Mouse (Mus musculus) stomach, embryonic 14.5 days (tissue): ENCODE results near the gene Lrrc42. TPM values are rescaled to one million over a fixed set of nuclear protein-coding genes. Genes with fewer than 3 reads are reported as not detected.

Experiments used
- ATAC-seq: fragments of 200-750 bp; cut with Nextera tagmentation; 2 replicates; pipeline ENCODE4 v1.8.0; 2017; ENCODE audit warnings: low read depth, moderate TSS enrichment; ENCODE audit not compliant: insufficient number of reproducible peaks, insufficient read depth, low FRiP score
- H3K27ac ChIP-seq: fragments of 300-500 bp; sonication (generic); 2 replicates; pipeline ENCODE4 v1.5.1; 2014; ENCODE audit warnings: mild to moderate bottlenecking, low read length, moderate library complexity, mixed read lengths
- H3K27me3 ChIP-seq: fragments of 300-500 bp; sonication (generic); 2 replicates; pipeline ENCODE4 v1.6.1; 2014; ENCODE audit warnings: low read length, control low read depth, mixed read lengths; ENCODE audit not compliant: control insufficient read depth, insufficient read depth
- H3K36me3 ChIP-seq: fragments of 300-500 bp; sonication (generic); 2 replicates; pipeline ENCODE4 v1.6.1; 2014; ENCODE audit warnings: mild to moderate bottlenecking, control low read depth, low read length, moderate library complexity, mixed read lengths; ENCODE audit not compliant: control insufficient read depth, insufficient read depth
- H3K4me1 ChIP-seq: fragments of 300-500 bp; sonication (generic); 2 replicates; pipeline ENCODE4 v1.6.1; 2014; ENCODE audit warnings: low read length, control low read depth, mixed read lengths; ENCODE audit not compliant: control insufficient read depth, insufficient read depth
- H3K4me2 ChIP-seq: fragments of 300-500 bp; sonication (generic); replicated peaks from 2 replicates; pipeline ENCODE4 v1.6.1; 2014; ENCODE audit warnings: low read depth, low read length, control low read depth
- H3K4me3 ChIP-seq: fragments of 300-500 bp; sonication (generic); 2 replicates; pipeline ENCODE4 v1.5.1; 2014; ENCODE audit warnings: low read depth, low read length, control low read depth
- H3K9ac ChIP-seq: fragments of 300-500 bp; sonication (generic); replicated peaks from 2 replicates; pipeline ENCODE4 v1.6.1; 2014; ENCODE audit warnings: low read depth, mild to moderate bottlenecking, control low read depth, low read length, moderate library complexity, mixed read lengths
- H3K9me3 ChIP-seq: fragments of 300-500 bp; sonication (generic); 2 replicates; pipeline ENCODE4 v1.6.1; 2016; ENCODE audit warnings: low read depth, low read length, control low read depth; ENCODE audit not compliant: control insufficient read depth
- WGBS: fragments of 180-500 bp; shearing (Covaris S2); extraction: QIAGEN DNeasy Blood & Tissue Kit; methylation state at CpG from one replicate; pipeline ENCODE4 v1.1.7; 2014; 5-methylcytosine and 5-hydroxymethylcytosine counted together
- polyA plus RNA-seq: library from polyadenylated mRNA; unstranded; fragments of >200 nt; fragmentation: Nextera tagmentation; extraction: Ambion mirVana; gene quantifications from 2 replicates; pipeline ENCODE4 v1.2.1, GENCODE M21; 2014

Gene Lrrc42
- polyA plus RNA-seq, 1 experiment from 2014 or later = 70.4 TPM

GRCm38 (mm10) chr4:107198072-107198471 is 55.3 kb downstream of the Lrrc42 start:
- Histone ChIP-seq H3K9ac (no peak overlapping the region), H3K27ac (no peak overlapping the region), H3K4me2 (no peak overlapping the region), H3K36me3 (peaks cover 65% of the 10 kb centered on the region), H3K27me3 (no peaks in the 10 kb centered on the region), H3K9me3 (no peaks in the 10 kb centered on the region), H3K4me3 (no peak overlapping the region), H3K4me1 (no peaks in the 10 kb centered on the region)
- no peak for ATAC-seq
- 96% methylated on average over 5 of the region's 5 CpGs for WGBS

- no peak overlapping the region for H3K4me3 ChIP-seq
- WGBS = 94% methylated on average over 2 of the region's 2 CpGs
- no peak overlapping the region for H3K4me2 ChIP-seq
- H3K9me3 ChIP-seq = no peaks in the 10 kb centered on the region
- no peak overlapping the region for H3K9ac ChIP-seq
- no peaks in the 10 kb centered on the region for H3K4me1 ChIP-seq
- peaks cover 63% of the 10 kb centered on the region for H3K36me3 ChIP-seq
- H3K27ac ChIP-seq = no peak overlapping the region
- no peak for ATAC-seq
- H3K27me3 ChIP-seq = no peaks in the 10 kb centered on the region
These were observed 56.9 kb downstream of the Lrrc42 start for GRCm38 (mm10) chr4:107196454-107196853.

GRCm38 (mm10) chr4:107193841-107194240 is 59.5 kb downstream of the Lrrc42 start:
- no peak for ATAC-seq
- no peak overlapping the region for H3K27ac ChIP-seq
- H3K4me3 ChIP-seq = no peak overlapping the region
- H3K27me3 ChIP-seq = no peaks in the 10 kb centered on the region
- no peaks in the 10 kb centered on the region for H3K4me1 ChIP-seq
- H3K9ac ChIP-seq = no peak overlapping the region
- no peaks in the 10 kb centered on the region for H3K9me3 ChIP-seq
- no peak overlapping the region for H3K4me2 ChIP-seq
- peaks cover 65% of the 10 kb centered on the region for H3K36me3 ChIP-seq
- 96% methylated on average over 3 of the region's 3 CpGs for WGBS

DNA sequence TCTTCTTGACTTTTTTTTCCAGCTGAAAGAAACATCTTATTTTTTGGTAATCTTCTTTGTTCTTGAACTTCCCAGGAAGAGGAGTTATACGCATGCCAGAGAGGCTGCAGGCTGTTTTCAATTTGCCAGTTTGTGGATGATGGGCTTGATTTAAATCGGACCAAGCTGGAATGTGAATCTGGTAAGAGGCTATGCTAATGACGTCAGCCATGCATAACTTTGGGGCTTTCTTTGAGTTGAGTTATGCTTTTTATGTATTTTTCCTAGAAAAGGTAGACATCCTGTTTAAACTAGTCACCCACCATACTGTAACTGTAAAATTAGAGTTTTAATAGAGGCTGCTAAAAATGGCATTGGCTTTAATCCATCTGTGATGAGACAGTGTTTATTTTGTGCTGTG is 67.6 kb downstream of the Lrrc42 start:
- Histone ChIP-seq H3K4me2 (no peak overlapping the region), H3K27me3 (no peaks in the 10 kb centered on the region), H3K9me3 (no peaks in the 10 kb centered on the region), H3K9ac (no peak overlapping the region), H3K27ac (no peak overlapping the region), H3K4me3 (no peak overlapping the region), H3K4me1 (peaks cover 8% of the 10 kb centered on the region; the same call in 1 of the 2 replicates), H3K36me3 (peaks cover 36% of the 10 kb centered on the region)
- WGBS = 74% methylated on average over 3 of the region's 3 CpGs
- no peak for ATAC-seq

Other genes starting within 250 kb of the Lrrc42 start
- gene Mrpl37, start 186.7 kb downstream of the Lrrc42 start, polyA plus RNA-seq = 110 and 111 TPM in 2 replicates
- gene Cyb5rl, start 186.5 kb downstream of the Lrrc42 start, polyA plus RNA-seq = 4.9 and 7.4 TPM in 2 replicates
- not detected in 2 replicates for gene Cdcp2, start 156.6 kb downstream of the Lrrc42 start, polyA plus RNA-seq
- gene Tmem59, start 75.1 kb downstream of the Lrrc42 start, polyA plus RNA-seq = 384 and 395 TPM in 2 replicates
- gene Tceanc2, start 74.4 kb downstream of the Lrrc42 start, polyA plus RNA-seq = 16.1 and 20.8 TPM in 2 replicates
- not detected in 2 replicates for gene Ldlrad1, start 44.4 kb downstream of the Lrrc42 start, polyA plus RNA-seq
- 37.8 and 40.6 TPM in 2 replicates for gene Hspb11, start 61 bp upstream of the Lrrc42 start, polyA plus RNA-seq
- gene Dio1, start 53.6 kb upstream of the Lrrc42 start, polyA plus RNA-seq = not detected in 2 replicates
- gene Yipf1, start 60.8 kb upstream of the Lrrc42 start, polyA plus RNA-seq = 55.3 and 57.1 TPM in 2 replicates
- 35.5 and 37.3 TPM in 2 replicates for gene Ndc1, start 114.3 kb upstream of the Lrrc42 start, polyA plus RNA-seq
- 0.20 and 0.69 TPM in 2 replicates for gene Glis1, start 181.1 kb upstream of the Lrrc42 start, polyA plus RNA-seq